Mouse (Mus musculus): ENCODE data around the gene Tet3. TPM values are rescaled to one million over a fixed set of nuclear protein-coding genes. Genes with fewer than 3 reads are reported as not detected.

Tet3 gene
- polyA plus RNA-seq, 1 experiment from 2014 or later, result 35.8 TPM

GRCm38 (mm10) chr6:83370316-83370965, 88.4 kb downstream of the Tet3 start:
- Histone ChIP-seq H3K4me3 (ENCODE audit: low read depth, low read length) (no peak overlapping the region), H3K4me2 (ENCODE audit: low read depth, severe bottlenecking) (no peak overlapping the region), H3K27me3 (ENCODE audit: control insufficient read depth, insufficient read depth, low read length) (no peaks in the 10 kb centered on the region), H3K9ac (ENCODE audit: low read length) (no peak overlapping the region), H3K36me3 (ENCODE audit: control insufficient read depth, insufficient read depth, low read length) (peaks cover 49% of the 10 kb centered on the region), H3K4me1 (ENCODE audit: control insufficient read depth, insufficient read depth, low read length) (no peaks in the 10 kb centered on the region), H3K27ac (replicated peaks; ENCODE audit: low read depth, low read length) (no peak overlapping the region), H3K9me3 (ENCODE audit: control insufficient read depth, low read length) (no peaks in the 10 kb centered on the region)
- 91% methylated on average over 21 of the region's 21 CpGs for WGBS
- DNase-seq (ENCODE audit: low spot score) (no peak), ATAC-seq (ENCODE audit: insufficient number of reproducible peaks, low FRiP score, low TSS enrichment, low read depth) (no peak)

DNA sequence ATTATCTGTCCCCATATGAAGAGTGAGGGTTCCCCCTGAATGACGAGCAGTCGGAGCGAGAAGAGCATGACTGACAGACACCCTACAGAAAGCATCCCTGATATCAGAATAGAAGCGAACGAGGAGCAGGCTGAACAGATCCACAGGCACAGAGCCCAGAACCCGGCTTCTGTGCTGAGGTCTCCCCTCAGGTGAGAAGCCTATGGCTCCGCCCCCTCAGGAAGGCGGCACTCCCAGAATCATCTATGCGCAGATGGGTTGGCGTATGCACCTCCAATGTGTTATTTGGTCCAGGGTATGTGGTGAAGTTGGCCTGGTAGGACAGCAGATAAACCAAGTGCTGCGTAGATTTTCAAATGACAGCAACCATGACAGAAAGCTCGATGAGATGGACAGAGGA, 95.8 kb downstream of the Tet3 start:
- whole genome bisulfite sequencing, result 88% methylated on average over 12 of the region's 12 CpGs
- Histone ChIP-seq H3K9ac (ENCODE audit: low read length) (no peak overlapping the region), H3K36me3 (ENCODE audit: control insufficient read depth, insufficient read depth, low read length) (peaks cover 11% of the 10 kb centered on the region), H3K27ac (replicated peaks; ENCODE audit: low read depth, low read length) (no peak overlapping the region), H3K4me1 (ENCODE audit: control insufficient read depth, insufficient read depth, low read length) (no peaks in the 10 kb centered on the region), H3K4me2 (ENCODE audit: low read depth, severe bottlenecking) (no peak overlapping the region), H3K27me3 (ENCODE audit: control insufficient read depth, insufficient read depth, low read length) (no peaks in the 10 kb centered on the region), H3K9me3 (ENCODE audit: control insufficient read depth, low read length) (no peaks in the 10 kb centered on the region), H3K4me3 (ENCODE audit: low read depth, low read length) (no peak overlapping the region)
- no peak for ATAC-seq (ENCODE audit: insufficient number of reproducible peaks, low FRiP score, low TSS enrichment, low read depth)
- no peak for DNase-seq (ENCODE audit: low spot score)

DNA sequence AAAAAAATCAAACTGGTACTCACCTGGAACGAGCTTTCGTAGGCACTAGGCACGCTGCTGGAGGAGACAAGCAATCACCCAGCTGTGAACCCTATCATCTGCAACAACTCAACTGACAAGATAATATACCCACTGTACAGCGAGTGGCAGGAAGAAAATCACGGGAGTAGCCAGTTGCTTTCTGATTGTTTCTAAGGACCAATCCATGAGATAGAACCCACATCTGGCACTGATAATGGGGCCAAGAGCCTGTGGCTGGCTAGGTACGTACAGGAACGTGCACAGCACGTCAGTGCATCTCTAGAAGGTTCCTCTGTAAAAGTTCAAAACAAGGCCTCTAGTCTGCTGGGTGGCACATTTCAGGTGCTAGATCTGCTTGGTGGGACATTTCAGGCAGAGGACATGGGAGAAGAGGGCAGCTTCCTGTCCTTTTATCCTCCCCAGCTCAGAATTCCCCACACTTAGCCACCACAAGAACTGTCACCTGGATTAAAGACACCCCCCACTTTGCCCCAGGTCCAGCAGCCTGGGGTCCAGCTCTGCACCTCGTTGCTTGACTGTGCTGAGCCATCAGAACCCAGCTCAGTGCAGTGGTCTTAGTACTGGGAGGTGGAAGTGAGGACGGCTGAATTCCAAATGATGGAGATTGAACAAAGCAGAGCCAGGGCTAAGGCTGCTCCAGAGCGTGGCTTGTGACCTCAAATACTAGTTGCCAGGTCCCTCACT, 97.2 kb downstream of the Tet3 start:
- no peak for ATAC-seq (ENCODE audit: insufficient number of reproducible peaks, low FRiP score, low TSS enrichment, low read depth)
- WGBS, result 82% methylated on average over 11 of the region's 11 CpGs
- Histone ChIP-seq H3K9me3 (ENCODE audit: control insufficient read depth, low read length) (no peaks in the 10 kb centered on the region), H3K4me1 (ENCODE audit: control insufficient read depth, insufficient read depth, low read length) (no peaks in the 10 kb centered on the region), H3K9ac (ENCODE audit: low read length) (no peak overlapping the region), H3K27ac (replicated peaks; ENCODE audit: low read depth, low read length) (no peak overlapping the region), H3K36me3 (ENCODE audit: control insufficient read depth, insufficient read depth, low read length) (peaks cover 7% of the 10 kb centered on the region; the same call in 1 of the 2 replicates), H3K4me3 (ENCODE audit: low read depth, low read length) (no peak overlapping the region), H3K27me3 (ENCODE audit: control insufficient read depth, insufficient read depth, low read length) (no peaks in the 10 kb centered on the region), H3K4me2 (ENCODE audit: low read depth, severe bottlenecking) (no peak overlapping the region)
- DNase-seq (ENCODE audit: low spot score), result no peak

- Histone ChIP-seq H3K36me3 (ENCODE audit: control insufficient read depth, insufficient read depth, low read length) (peaks cover 4% of the 10 kb centered on the region; the same call in 1 of the 2 replicates), H3K4me2 (ENCODE audit: low read depth, severe bottlenecking) (no peak overlapping the region), H3K4me3 (ENCODE audit: low read depth, low read length) (no peak overlapping the region), H3K9ac (ENCODE audit: low read length) (no peak overlapping the region), H3K27me3 (ENCODE audit: control insufficient read depth, insufficient read depth, low read length) (no peaks in the 10 kb centered on the region), H3K9me3 (ENCODE audit: control insufficient read depth, low read length) (no peaks in the 10 kb centered on the region), H3K4me1 (ENCODE audit: control insufficient read depth, insufficient read depth, low read length) (no peaks in the 10 kb centered on the region), H3K27ac (replicated peaks; ENCODE audit: low read depth, low read length) (no peak overlapping the region)
- ATAC-seq (ENCODE audit: insufficient number of reproducible peaks, low FRiP score, low TSS enrichment, low read depth), result no peak
- 89% methylated on average over 10 of the region's 10 CpGs for WGBS
- DNase-seq (ENCODE audit: low spot score), result no peak
Measured at GRCm38 (mm10) chr6:83357436-83357835, 101.4 kb downstream of the Tet3 start.

DNA sequence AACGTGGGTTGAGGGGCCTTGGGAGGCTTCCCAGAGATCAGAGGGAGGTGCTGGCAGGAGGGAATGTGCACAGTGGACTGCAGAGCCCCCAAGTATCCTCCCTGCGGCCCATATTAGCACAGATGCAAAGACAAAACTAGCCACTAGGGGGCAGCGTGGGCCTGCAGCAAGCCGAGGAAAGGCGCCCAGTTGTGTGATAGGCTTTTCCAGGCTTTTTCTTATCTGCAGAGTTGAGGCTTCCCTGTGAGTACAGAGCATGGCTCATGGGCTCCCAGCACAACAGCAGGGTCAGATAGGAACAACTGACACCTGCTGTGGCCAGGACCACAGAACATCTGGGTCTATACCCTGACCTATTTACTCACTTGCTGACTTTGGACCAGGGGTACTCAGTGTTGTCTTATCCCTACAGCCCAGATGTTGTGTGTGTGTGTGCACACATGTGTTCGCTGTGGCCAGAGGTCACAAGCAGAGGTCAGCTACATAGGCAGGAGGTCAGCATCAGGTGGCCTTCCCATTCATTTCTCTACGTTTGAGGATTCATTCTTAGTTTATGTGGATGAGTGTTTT, 102.2 kb downstream of the Tet3 start:
- no peaks in the 10 kb centered on the region for H3K27me3 ChIP-seq (ENCODE audit: control insufficient read depth, insufficient read depth, low read length)
- ATAC-seq (ENCODE audit: insufficient number of reproducible peaks, low FRiP score, low TSS enrichment, low read depth) (peak; percentile 41; the same call in 1 of the 2 replicates), DNase-seq (ENCODE audit: low spot score) (peak; percentile 91)
- no peak overlapping the region for H3K27ac ChIP-seq (replicated peaks; ENCODE audit: low read depth, low read length)
- no peak overlapping the region for H3K4me2 ChIP-seq (ENCODE audit: low read depth, severe bottlenecking)
- no peaks in the 10 kb centered on the region for H3K4me1 ChIP-seq (ENCODE audit: control insufficient read depth, insufficient read depth, low read length)
- WGBS, result 22% methylated on average over 7 of the region's 7 CpGs
- H3K36me3 ChIP-seq (ENCODE audit: control insufficient read depth, insufficient read depth, low read length), result peaks cover 4% of the 10 kb centered on the region; the same call in 1 of the 2 replicates
- H3K9me3 ChIP-seq (ENCODE audit: control insufficient read depth, low read length), result no peaks in the 10 kb centered on the region
- H3K9ac ChIP-seq (ENCODE audit: low read length), result no peak overlapping the region
- H3K4me3 ChIP-seq (ENCODE audit: low read depth, low read length), result no peak overlapping the region

DNA sequence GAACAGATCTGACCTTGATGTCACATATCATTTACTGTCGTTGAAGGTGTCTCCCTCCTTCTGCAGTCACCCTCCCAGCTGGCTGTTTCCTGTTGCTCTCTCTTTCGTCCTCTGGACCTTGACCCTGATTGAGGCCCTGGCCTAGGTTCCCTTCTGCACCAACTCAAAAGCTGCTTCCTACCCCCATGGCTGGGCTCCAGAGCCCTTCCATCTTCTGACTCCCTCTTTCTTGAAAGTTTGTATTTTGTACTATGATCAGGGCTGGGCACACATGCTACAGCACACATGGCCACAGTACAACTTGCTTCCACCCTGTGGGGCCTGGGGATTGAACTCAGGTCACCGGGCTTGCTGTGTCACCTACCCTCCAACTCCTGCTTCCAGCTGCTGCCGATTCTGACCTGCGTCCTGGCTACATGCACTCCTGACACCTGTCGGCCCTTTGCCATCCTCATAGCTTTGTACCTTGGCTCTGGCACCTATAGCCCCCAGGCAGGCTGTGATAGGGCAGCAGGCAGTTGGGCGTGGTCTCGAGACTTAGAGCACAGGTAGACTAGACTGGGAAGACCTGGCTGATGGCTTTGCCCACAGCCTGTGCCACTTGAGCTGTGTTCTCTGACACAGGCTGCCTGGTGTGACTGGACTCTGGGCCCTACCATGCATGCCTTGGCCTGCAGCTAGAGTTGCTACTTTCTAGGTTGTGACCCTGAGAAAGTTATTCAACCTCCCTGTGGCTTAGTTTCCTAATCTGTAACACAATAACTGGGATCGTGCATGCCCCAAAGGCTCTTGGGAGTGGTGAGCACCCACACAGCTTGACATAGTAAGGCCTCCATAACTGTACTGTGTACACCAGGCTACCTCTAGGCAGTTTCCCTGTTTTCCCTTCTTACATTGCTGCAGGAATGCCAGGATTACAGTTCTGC, 103.8 kb downstream of the Tet3 start:
- Histone ChIP-seq H3K27ac (replicated peaks; ENCODE audit: low read depth, low read length) (no peak overlapping the region), H3K4me3 (ENCODE audit: low read depth, low read length) (no peak overlapping the region), H3K4me1 (ENCODE audit: control insufficient read depth, insufficient read depth, low read length) (no peaks in the 10 kb centered on the region), H3K36me3 (ENCODE audit: control insufficient read depth, insufficient read depth, low read length) (peaks cover 4% of the 10 kb centered on the region; the same call in 1 of the 2 replicates), H3K27me3 (ENCODE audit: control insufficient read depth, insufficient read depth, low read length) (no peaks in the 10 kb centered on the region), H3K9ac (ENCODE audit: low read length) (no peak overlapping the region), H3K9me3 (ENCODE audit: control insufficient read depth, low read length) (no peaks in the 10 kb centered on the region), H3K4me2 (ENCODE audit: low read depth, severe bottlenecking) (no peak overlapping the region)
- WGBS, result 83% methylated on average over 9 of the region's 9 CpGs
- ATAC-seq (ENCODE audit: insufficient number of reproducible peaks, low FRiP score, low TSS enrichment, low read depth) (no peak), DNase-seq (ENCODE audit: low spot score) (no peak)

GRCm38 (mm10) chr6:83352666-83353410, 106.0 kb downstream of the Tet3 start:
- Histone ChIP-seq H3K4me2 (ENCODE audit: low read depth, severe bottlenecking) (no peak overlapping the region), H3K9me3 (ENCODE audit: control insufficient read depth, low read length) (no peaks in the 10 kb centered on the region), H3K4me3 (ENCODE audit: low read depth, low read length) (no peak overlapping the region), H3K4me1 (ENCODE audit: control insufficient read depth, insufficient read depth, low read length) (no peaks in the 10 kb centered on the region), H3K9ac (ENCODE audit: low read length) (no peak overlapping the region), H3K36me3 (ENCODE audit: control insufficient read depth, insufficient read depth, low read length) (no peaks in the 10 kb centered on the region), H3K27ac (replicated peaks; ENCODE audit: low read depth, low read length) (no peak overlapping the region), H3K27me3 (ENCODE audit: control insufficient read depth, insufficient read depth, low read length) (no peaks in the 10 kb centered on the region)
- no peak for ATAC-seq (ENCODE audit: insufficient number of reproducible peaks, low FRiP score, low TSS enrichment, low read depth)
- 93% methylated on average over 24 of the region's 24 CpGs for WGBS
- DNase-seq (ENCODE audit: low spot score), result no peak

All from limb, embryonic 11.5 days (tissue).